Mouse (Mus musculus) regulatory T cell (primary cell): Measurements from ENCODE around the gene Nsl1.

Experiments
- in situ Hi-C: fragments of 300-600 bp; cut with MboI, MseI; formaldehyde crosslinking; loops from one replicate; pipeline ENCODE4 v1.15.1; 2025; ENCODE audit warnings: high pct_unique_total_duplicates

The Nsl1 gene

DNA sequence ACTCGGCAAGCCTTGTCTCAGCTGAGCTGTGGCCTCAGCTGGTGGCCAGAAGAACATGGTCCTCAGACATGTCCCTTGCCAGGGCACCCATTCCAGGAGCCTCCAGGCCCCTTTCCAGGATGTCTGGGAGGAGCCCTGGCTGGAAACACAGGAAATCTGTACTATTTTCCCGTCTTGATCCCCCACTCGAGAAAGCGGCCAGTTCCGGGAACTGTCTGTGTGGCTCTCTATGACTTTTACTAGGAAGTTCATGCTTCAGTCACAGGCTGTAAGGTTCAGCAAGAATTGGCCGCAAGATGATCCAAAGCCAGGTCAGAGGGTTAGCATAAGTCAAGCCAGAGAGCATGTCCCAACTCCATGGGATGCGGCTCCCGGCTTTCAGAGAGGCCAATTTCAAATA is 29.2 kb downstream of the Nsl1 start:
- in situ Hi-C loops = loop anchor here (25.0 kb wide), 1 partner anchor 195 kb away; no protein-coding TSS in a partner anchor

DNA sequence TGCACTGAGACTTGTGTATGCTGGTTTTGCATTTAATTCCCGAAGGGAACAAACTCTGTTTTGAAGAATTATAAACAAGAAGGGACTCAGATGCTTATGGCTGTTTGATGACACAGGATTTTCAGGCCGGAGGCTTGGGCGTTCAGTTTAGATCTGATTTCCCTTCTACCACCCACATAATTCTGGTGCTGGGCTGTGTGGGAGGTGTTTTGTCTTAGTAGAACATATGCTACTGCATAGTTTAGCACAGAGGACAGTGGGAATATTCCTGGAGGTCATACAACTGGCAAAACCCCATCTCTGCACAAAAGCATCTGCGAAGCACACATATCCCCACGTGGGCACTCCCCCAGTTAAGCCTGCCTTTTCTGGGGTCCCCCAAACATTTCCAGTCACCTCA is 30.8 kb downstream of the Nsl1 start:
- in situ Hi-C loops = loop anchor here (25.0 kb wide), 1 partner anchor 194 kb away; no protein-coding TSS in a partner anchor

- in situ Hi-C loops = loop anchor here (25.0 kb wide), 1 partner anchor 192 kb away; no protein-coding TSS in a partner anchor
Measured at GRCm38 (mm10) chr1:191095019-191095418, 32.2 kb downstream of the Nsl1 start.

- in situ Hi-C loops = loop anchor here (25.0 kb wide), 1 partner anchor 190 kb away; no protein-coding TSS in a partner anchor
Measured at GRCm38 (mm10) chr1:191096871-191097681, 34.3 kb downstream of the Nsl1 start.

- in situ Hi-C loops = loop anchor here (25.0 kb wide), 1 partner anchor 189 kb away; no protein-coding TSS in a partner anchor
Measured at GRCm38 (mm10) chr1:191097802-191098747, 35.3 kb downstream of the Nsl1 start, which contains the start of gene Batf3. TSS of gene Batf3 (plus strand) at chr1:191097847.

- in situ Hi-C loops = loop anchor here (25.0 kb wide), 1 partner anchor 188 kb away; no protein-coding TSS in a partner anchor
Measured at GRCm38 (mm10) chr1:191099114-191099513, 36.3 kb downstream of the Nsl1 start.

- in situ Hi-C loops = loop anchor here (25.0 kb wide), 1 partner anchor 187 kb away; no protein-coding TSS in a partner anchor
Measured at GRCm38 (mm10) chr1:191099772-191100291, 37.0 kb downstream of the Nsl1 start.

DNA sequence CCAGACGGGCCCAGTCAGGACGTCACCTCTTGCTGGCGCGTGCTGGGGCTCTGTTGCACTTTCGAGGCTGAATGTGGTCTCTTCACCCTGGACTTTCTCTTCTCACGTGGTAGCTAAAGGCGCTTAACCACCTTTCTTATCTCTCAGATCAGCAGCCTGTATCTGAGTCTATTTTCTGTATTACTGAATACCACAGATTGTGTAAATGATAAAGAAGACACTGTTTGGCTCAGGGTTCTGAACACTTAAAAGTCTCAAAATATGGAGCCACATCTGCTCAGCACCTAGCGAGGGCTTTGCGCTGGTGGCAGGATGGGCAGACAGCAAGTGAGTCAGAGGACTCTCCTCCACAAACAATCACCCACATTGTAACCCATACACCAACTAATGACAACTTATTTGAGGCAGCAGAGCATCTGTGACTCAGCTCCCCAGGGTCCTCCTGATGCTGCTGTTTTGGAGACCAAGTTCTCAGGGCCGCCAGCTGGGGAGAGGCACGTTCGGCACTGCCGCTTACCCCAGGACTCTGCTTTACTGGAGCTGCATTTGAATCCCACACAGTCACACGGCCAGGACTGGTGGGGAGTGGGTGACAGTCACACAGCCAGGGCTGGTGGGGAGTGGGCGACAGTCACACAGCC is 40.0 kb downstream of the Nsl1 start:
- in situ Hi-C loops = no loop called here

DNA sequence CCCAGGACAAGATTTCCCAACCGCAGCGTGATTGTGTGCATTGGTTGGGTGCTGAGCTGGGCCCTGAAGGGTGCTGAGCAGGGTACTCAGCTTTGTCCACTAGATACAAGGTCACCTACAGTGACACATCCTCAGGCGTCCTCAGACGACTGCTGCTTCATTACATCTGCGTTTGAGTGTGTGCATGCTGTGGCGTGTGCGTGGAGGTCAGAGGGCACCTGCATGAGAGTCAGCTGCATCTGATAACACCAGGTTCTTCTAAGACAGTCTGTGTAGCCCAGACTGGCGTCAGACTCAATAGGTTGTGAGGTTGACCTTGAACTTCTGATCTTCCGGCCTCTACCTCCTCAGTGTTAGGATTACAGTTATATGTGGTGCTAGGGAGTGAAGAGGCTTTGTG is 42.4 kb downstream of the Nsl1 start:
- in situ Hi-C loops = loop anchor here (5.0 kb wide), 1 partner anchor 87 kb away; no protein-coding TSS in a partner anchor

GRCm38 (mm10) chr1:191107306-191107705 is 44.5 kb downstream of the Nsl1 start:
- in situ Hi-C loops = loop anchor here (5.0 kb wide), 1 partner anchor 85 kb away; no protein-coding TSS in a partner anchor

- in situ Hi-C loops = loop anchor here (5.0 kb wide), 1 partner anchor 82 kb away; no protein-coding TSS in a partner anchor
Measured at GRCm38 (mm10) chr1:191109907-191110306, 47.1 kb downstream of the Nsl1 start.

- in situ Hi-C loops = no loop called here
Measured at GRCm38 (mm10) chr1:191111146-191111545, 48.3 kb downstream of the Nsl1 start.

GRCm38 (mm10) chr1:191114868-191115267 is 52.1 kb downstream of the Nsl1 start:
- in situ Hi-C loops = no loop called here

GRCm38 (mm10) chr1:191115514-191116238 is 52.9 kb downstream of the Nsl1 start:
- in situ Hi-C loops = no loop called here

DNA sequence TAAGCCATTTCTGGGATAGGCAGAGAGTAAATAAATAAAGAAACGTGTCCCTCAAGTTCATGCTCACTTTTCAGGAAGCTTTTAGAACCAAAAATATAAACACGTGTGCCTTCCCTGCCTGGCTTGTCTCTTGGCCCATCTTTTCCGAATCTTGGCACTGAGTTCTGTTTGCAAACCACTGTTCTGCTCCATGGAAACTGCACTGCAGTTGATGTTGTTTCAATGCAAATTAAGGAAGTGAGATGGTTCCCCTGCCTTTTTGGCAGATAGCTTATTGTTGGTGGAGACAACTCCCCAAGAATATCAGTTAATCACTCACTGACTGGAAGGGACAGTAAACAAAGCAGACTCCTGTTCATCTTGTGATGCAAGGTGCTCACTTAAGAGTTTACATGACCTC is 59.9 kb downstream of the Nsl1 start:
- in situ Hi-C loops = no loop called here

- in situ Hi-C loops = no loop called here
Measured at GRCm38 (mm10) chr1:191123696-191124095, 60.9 kb downstream of the Nsl1 start.

DNA sequence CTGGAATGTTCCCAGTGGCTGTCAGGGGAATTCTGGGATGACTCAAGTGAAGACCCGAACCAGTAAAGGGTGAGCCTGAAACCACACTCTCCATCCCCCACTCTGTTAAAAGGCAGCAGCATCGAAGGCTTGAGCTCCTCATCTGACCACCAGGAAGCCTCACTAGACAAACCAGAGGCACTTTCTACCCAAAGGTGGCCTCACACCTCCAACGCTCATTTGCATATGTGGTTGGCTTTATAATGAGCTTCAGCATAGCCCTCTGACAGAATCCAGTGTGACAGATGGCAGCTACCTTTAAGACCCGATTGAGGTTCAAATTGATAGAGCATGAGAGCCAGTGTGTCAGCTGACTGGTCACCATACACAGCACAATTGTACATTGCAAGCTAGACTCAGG is 61.5 kb downstream of the Nsl1 start:
- in situ Hi-C loops = no loop called here

- in situ Hi-C loops = loop anchor here (5.0 kb wide), 1 partner anchor 39 kb away; no protein-coding TSS in a partner anchor
Measured at GRCm38 (mm10) chr1:191125811-191126638, 63.2 kb downstream of the Nsl1 start.

GRCm38 (mm10) chr1:191131692-191132091 is 68.9 kb downstream of the Nsl1 start:
- in situ Hi-C loops = no loop called here
